Mouse (Mus musculus) left cerebral cortex, postnatal 14 days (tissue): ENCODE data around the gene Irf2bpl. TPM values are rescaled to one million over a fixed set of nuclear protein-coding genes. Genes with fewer than 3 reads are reported as not detected.

ENCODE experiments used
- DNase-seq, 2 experiments: peaks; one replicate each; pipeline ENCODE4 v3.0.0; 2021 to 2022; ENCODE audit warnings: low spot score in 2 of 2, mixed read lengths in 1 of 2
- intact Hi-C: fragments of 180-260 bp; cut with DNase I; formaldehyde crosslinking; loops from one replicate; pipeline ENCODE4 v1.15.1; 2025
- total RNA-seq, 2 experiments: library from RNA; stranded (reverse); gene quantifications; 2 replicates each; pipeline ENCODE4 v1.2.3; 2021

Irf2bpl gene
- total RNA-seq, 2 experiments from 2014 or later = 74.0 to 78.2 TPM

- intact Hi-C loops = no loop called here
Measured at GRCm38 (mm10) chr12:86889103-86889644, 4.6 kb upstream of the Irf2bpl start.

GRCm38 (mm10) chr12:86888130-86889069, 3.8 kb upstream of the Irf2bpl start:
- intact Hi-C loops = no loop called here

More at GRCm38 (mm10) chr12:86889103-86889644, 4.6 kb upstream of the Irf2bpl start:
- no peak for DNase-seq

DNA sequence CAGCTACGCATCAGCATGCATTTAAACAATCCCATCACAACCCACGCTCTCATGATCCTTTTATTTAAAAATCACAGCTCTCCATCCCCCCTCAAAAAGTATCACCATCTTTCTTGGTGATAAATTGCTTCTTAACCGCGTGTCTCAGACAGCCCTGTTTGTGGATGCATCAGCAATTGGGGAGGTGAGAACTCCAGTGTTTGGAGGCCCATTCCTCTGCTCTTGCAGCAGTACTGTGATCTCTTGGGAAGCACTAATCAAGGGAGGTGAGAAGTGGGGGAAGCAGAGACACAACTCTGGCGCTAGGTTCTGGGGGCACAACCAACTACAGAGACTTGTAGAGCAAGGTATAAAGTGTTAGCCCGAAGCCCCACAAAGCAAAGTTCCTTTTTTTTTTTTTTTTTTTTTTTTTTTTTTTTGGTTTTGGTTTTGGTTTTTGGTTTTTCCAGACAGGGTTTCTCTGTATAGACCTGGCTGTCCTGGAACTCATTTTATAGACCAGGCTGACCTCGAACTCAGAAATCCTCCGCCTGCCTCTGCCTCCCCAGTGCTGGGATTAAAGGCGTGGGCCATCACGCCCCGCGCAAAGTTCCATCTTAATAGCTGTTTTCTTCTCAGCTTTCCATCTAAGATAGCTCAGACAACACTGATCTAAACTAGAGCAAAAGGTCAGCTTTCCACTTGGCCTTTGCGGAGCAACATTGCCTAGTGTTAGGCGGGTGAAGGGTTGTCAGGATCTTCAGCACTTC, 3.0 kb upstream of the Irf2bpl start:
- intact Hi-C loops = no loop called here

More at GRCm38 (mm10) chr12:86888130-86889069, 3.8 kb upstream of the Irf2bpl start:
- DNase-seq = peak; percentile 70 to 84

DNA sequence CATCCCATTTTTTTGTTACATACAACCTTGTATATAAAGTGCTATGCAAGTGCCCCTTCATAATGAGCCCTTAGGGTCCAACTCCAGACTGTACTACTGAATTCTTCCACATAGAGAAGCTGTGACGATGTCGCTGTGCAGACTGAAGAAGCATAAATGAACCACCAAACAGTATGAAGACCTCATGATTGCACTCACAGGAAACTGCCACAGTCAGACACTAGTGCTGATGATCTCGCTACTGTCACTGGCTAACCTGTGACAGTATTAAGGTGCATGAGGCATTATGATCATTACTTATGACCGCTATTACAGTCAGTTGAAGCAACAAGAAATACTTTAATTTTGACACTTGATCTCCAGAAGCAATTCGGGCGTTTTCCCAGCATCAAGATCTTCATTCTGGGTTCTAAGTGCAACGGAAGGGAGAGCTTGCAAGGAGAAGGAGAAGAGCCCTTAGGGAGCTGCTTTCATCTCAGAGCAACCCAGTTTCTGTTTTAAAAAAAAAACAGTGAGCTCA, 1.9 kb upstream of the Irf2bpl start:
- intact Hi-C loops = no loop called here
- no peak for DNase-seq

More for the DNA sequence above, 3.0 kb upstream of the Irf2bpl start:
- DNase-seq = no peak

- intact Hi-C loops = no loop called here
- DNase-seq = no peak
Measured at GRCm38 (mm10) chr12:86885746-86886145, 1.1 kb upstream of the Irf2bpl start.

DNA sequence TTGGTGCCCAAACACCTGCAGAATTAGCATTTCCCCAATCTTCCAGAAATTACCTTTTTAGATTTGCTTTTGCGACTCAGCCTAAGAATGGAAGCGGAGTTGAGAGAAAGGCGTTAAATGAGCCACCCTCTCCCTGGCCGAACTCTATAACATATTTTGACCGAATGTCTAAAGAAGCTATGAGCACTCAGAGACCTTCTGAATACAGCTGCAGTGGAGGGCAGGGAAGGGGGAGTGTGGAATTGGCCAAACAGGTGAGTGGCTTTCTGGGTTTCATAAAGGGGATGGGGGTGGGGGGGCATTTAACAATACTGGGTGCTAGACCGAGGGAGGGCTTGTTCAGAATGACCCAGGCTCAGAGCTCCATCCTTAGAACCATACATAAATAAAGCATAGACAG, 738 bp upstream of the Irf2bpl start:
- intact Hi-C loops = no loop called here
- DNase-seq = no peak

- DNase-seq = peak; percentile 62 to 63
- intact Hi-C loops = loop anchor here (2.0 to 5.0 kb wide), 2 partner anchors 64 to 83 kb away; partner anchors contain the start of gene Cipc
Measured at GRCm38 (mm10) chr12:86883280-86884196, 1.1 kb downstream of the Irf2bpl start.

- DNase-seq = no peak
Measured at GRCm38 (mm10) chr12:86883019-86883279, 1.6 kb downstream of the Irf2bpl start.

DNA sequence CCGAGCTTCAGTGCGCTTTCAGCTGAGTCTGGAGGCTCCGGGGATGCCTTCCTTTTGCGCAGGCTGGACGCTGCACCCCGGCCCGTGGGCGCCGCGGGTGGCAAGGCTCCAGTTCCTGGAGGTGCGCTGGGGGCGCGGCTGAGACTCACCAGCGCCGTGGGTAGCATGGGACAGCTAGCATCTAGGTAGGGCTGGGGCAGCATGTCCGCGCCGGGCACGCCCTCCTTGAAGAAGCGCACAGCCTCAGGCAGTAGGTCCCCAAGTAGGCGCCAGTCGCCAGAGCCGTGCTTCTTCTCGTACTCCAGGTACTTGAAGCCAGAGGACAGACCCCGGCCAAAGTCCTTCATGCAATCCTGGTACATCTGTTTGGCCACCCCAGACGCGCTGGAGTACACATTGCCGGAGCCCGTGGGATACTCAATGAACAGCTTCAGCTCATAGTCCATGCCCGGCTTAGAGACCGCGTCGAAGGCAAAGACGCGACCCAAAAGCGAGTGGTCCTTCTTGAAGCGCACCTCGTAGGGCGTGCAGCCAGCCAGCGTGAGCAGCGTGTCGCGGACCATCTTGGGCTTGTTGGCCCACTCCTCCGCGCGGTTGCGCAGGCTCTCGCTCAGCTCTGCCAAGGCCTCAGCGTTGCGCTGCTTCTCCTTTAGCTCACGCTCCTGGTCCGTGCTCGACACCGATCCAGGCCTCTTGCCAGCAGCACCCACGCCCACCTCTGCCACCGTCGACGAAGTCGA, 2.1 kb downstream of the Irf2bpl start:
- intact Hi-C loops = loop anchor here (2.0 to 5.0 kb wide), 2 partner anchors 65 to 82 kb away; partner anchors contain the start of gene Cipc
- peak; percentile 82 to 89 for DNase-seq

More at GRCm38 (mm10) chr12:86883019-86883279, 1.6 kb downstream of the Irf2bpl start:
- intact Hi-C loops = loop anchor here (2.0 to 5.0 kb wide), 2 partner anchors 64 to 82 kb away; partner anchors contain the start of gene Cipc

DNA sequence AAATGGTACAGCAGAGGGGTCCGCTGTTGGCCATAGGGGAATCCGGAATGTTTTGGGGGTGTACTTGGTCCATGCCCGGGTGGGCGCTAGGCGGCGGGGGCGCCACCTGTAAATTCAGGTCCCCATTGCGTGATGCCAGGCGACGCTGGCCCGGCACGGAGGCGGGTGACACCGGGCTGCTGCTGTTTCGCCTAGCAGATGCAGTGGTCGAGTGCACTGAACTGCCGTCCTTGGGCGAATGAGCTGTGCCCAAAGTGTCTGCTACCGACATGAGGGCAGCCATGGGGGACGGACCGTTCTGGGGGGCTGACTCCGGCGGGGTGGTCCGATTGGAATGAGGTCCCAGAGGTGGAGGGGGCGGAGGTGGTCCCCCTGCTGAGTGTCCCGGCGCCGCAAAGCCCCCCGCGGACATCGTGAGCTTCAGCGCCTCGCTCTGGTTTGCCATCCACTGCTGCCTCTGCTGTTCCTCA, 2.8 kb downstream of the Irf2bpl start:
- intact Hi-C loops = loop anchor here (2.0 to 5.0 kb wide), 2 partner anchors 65 to 81 kb away; partner anchors contain the start of gene Cipc
- no peak for DNase-seq

- intact Hi-C loops = loop anchor here (5.0 kb wide), 1 partner anchor 67 kb away; the partner anchor contains the start of gene Cipc
- DNase-seq = no peak
Measured at GRCm38 (mm10) chr12:86880090-86880723, 4.4 kb downstream of the Irf2bpl start.

- intact Hi-C loops = loop anchor here (5.0 kb wide), 1 partner anchor 68 kb away; the partner anchor contains the start of gene Cipc
- no peak for DNase-seq
Measured at GRCm38 (mm10) chr12:86879446-86880085, 5.0 kb downstream of the Irf2bpl start.

GRCm38 (mm10) chr12:86878426-86879353, 5.9 kb downstream of the Irf2bpl start:
- intact Hi-C loops = no loop called here
- peak in 1 of 2 experiments; percentile 75 for DNase-seq

DNA sequence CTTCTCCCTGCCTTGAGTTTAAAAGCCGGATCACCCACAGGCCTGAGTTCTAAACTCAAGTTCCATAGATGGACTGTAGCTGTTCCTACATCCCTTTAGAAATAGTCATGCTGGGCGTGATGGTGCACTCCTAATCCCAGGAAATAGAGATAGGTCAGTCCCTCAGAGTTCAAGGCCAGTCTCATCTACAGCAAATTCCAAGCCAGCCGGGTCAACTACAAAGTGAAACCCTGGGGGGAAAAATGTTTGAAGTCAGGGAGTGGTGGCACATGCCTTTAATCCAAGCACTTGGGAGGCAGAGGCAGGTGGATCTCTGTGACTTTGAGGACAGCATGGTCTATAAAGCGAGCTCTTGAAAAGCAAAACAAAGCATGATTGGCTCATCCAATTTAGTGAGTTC, 7.6 kb downstream of the Irf2bpl start:
- no peak for DNase-seq
- intact Hi-C loops = no loop called here

- DNase-seq = no peak
- intact Hi-C loops = no loop called here
Measured at GRCm38 (mm10) chr12:86876116-86876515, 8.5 kb downstream of the Irf2bpl start.
